Mouse (Mus musculus) lung, embryonic 14.5 days (tissue): ENCODE measurements at regions not wholly inside any gene's neighbourhood (a gene's known extent, or its start where the extent isn't known, plus 50 kb on each side); places are given as distances from the start of the nearest gene placed in this dataset.

ENCODE experiments used
- ATAC-seq: fragments of 200-750 bp; cut with Nextera tagmentation; 2 replicates; pipeline ENCODE4 v1.8.0; 2017; ENCODE audit warnings: mild to moderate bottlenecking, moderate TSS enrichment, moderate library complexity; ENCODE audit not compliant: insufficient read depth
- DNase-seq: peaks from one replicate; pipeline ENCODE4 v3.0.0-alpha.2; 2015
- H3K27ac ChIP-seq: fragments of 300-500 bp; sonication (generic); 2 replicates; pipeline ENCODE4 v1.5.1; 2014; ENCODE audit warnings: low read depth, mild to moderate bottlenecking, moderate library complexity
- H3K27me3 ChIP-seq: fragments of 300-500 bp; sonication (generic); 2 replicates; pipeline ENCODE4 v1.6.1; 2014; ENCODE audit warnings: low read length, control low read depth; ENCODE audit not compliant: insufficient read depth
- H3K36me3 ChIP-seq: fragments of 300-500 bp; sonication (generic); 2 replicates; pipeline ENCODE4 v1.6.1; 2014; ENCODE audit warnings: control low read depth; ENCODE audit not compliant: insufficient read depth
- H3K4me1 ChIP-seq: fragments of 300-500 bp; sonication (generic); 2 replicates; pipeline ENCODE4 v1.6.1; 2014; ENCODE audit warnings: antibody characterized with exemption, control low read depth; ENCODE audit not compliant: insufficient read depth
- H3K4me2 ChIP-seq: fragments of 300-500 bp; sonication (generic); 2 replicates; pipeline ENCODE4 v1.6.1; 2014; ENCODE audit warnings: mild to moderate bottlenecking
- H3K4me3 ChIP-seq: fragments of 300-500 bp; sonication (generic); 2 replicates; pipeline ENCODE4 v1.5.1; 2014; ENCODE audit warnings: low read depth, low read length
- H3K9ac ChIP-seq: fragments of 300-500 bp; sonication (generic); 2 replicates; pipeline ENCODE4 v1.6.1; 2014
- H3K9me3 ChIP-seq: fragments of 300-500 bp; sonication (generic); 2 replicates; pipeline ENCODE4 v1.6.1; 2016; ENCODE audit warnings: low read depth, low read length, control low read depth
- CTCF ChIP-seq: IDR thresholded peaks from 2 replicates; pipeline ENCODE4 v1.5.1; 2016; ENCODE audit warnings: antibody characterized with exemption, low read depth
- WGBS: fragments of 180-500 bp; shearing (Covaris S2); extraction: QIAGEN DNeasy Blood & Tissue Kit; methylation state at CpG from one replicate; pipeline ENCODE4 v1.1.7; 2014; 5-methylcytosine and 5-hydroxymethylcytosine counted together

GRCm38 (mm10) chr10:100152821-100153220, 137.4 kb downstream of the Kitl start:
- Histone ChIP-seq H3K4me3 (no peak overlapping the region), H3K36me3 (no peaks in the 10 kb centered on the region), H3K4me2 (no peak overlapping the region), H3K9ac (no peak overlapping the region), H3K4me1 (no peaks in the 10 kb centered on the region), H3K27me3 (no peaks in the 10 kb centered on the region), H3K27ac (no peak overlapping the region), H3K9me3 (no peaks in the 10 kb centered on the region)
- 37% methylated on average over 5 of the region's 5 CpGs for WGBS
- DNase-seq = peak; percentile 77
- peak; percentile 74 for TF ChIP-seq CTCF
- ATAC-seq = peak; percentile 77

- ATAC-seq (no peak), DNase-seq (no peak)
- Histone ChIP-seq H3K9ac (no peak overlapping the region), H3K9me3 (no peaks in the 10 kb centered on the region), H3K4me2 (no peak overlapping the region), H3K4me1 (no peaks in the 10 kb centered on the region), H3K36me3 (no peaks in the 10 kb centered on the region), H3K27ac (no peak overlapping the region), H3K4me3 (no peak overlapping the region), H3K27me3 (no peaks in the 10 kb centered on the region)
- 86% methylated on average over 3 of the region's 3 CpGs for WGBS
- no peak for TF ChIP-seq CTCF
Observed at GRCm38 (mm10) chr10:100153311-100153710, 137.9 kb downstream of the Kitl start.

- TF ChIP-seq CTCF = no peak
- H3K36me3 ChIP-seq = no peaks in the 10 kb centered on the region
- H3K4me3 ChIP-seq = no peak overlapping the region
- H3K9ac ChIP-seq = no peak overlapping the region
- no peaks in the 10 kb centered on the region for H3K9me3 ChIP-seq
- ATAC-seq = no peak
- DNase-seq = no peak
- WGBS = 86% methylated on average over 2 of the region's 2 CpGs
- H3K4me2 ChIP-seq = no peak overlapping the region
- H3K27ac ChIP-seq = no peak overlapping the region
- peaks cover 9% of the 10 kb centered on the region; the same call in 1 of the 2 replicates for H3K4me1 ChIP-seq
- no peaks in the 10 kb centered on the region for H3K27me3 ChIP-seq
Observed at GRCm38 (mm10) chr10:100155566-100155965, 140.1 kb downstream of the Kitl start.

- Histone ChIP-seq H3K9me3 (no peaks in the 10 kb centered on the region), H3K36me3 (no peaks in the 10 kb centered on the region), H3K4me3 (no peak overlapping the region), H3K27ac (peak overlapping the region; percentile 84), H3K4me2 (peak overlapping the region; percentile 37), H3K9ac (no peak overlapping the region; the same call in 1 of the 2 replicates), H3K4me1 (peaks cover 9% of the 10 kb centered on the region; the same call in 1 of the 2 replicates), H3K27me3 (no peaks in the 10 kb centered on the region)
- ATAC-seq (peak; percentile 44; the same call in 1 of the 2 replicates), DNase-seq (peak; percentile 51)
- no peak for TF ChIP-seq CTCF
- 57% methylated on average over 14 of the region's 14 CpGs for WGBS
Observed at GRCm38 (mm10) chr10:100159843-100160531, 144.6 kb downstream of the Kitl start.

- Histone ChIP-seq H3K27ac (peak overlapping the region; percentile 84), H3K36me3 (no peaks in the 10 kb centered on the region), H3K4me1 (peaks cover 9% of the 10 kb centered on the region; the same call in 1 of the 2 replicates), H3K4me3 (no peak overlapping the region), H3K27me3 (no peaks in the 10 kb centered on the region), H3K9ac (no peak overlapping the region; the same call in 1 of the 2 replicates), H3K9me3 (no peaks in the 10 kb centered on the region), H3K4me2 (peak overlapping the region; percentile 37; the same call in 1 of the 2 replicates)
- peak; percentile 79 for DNase-seq
- TF ChIP-seq CTCF = no peak
- no peak for ATAC-seq
- 32% methylated on average over 4 of the region's 4 CpGs for WGBS
Observed at GRCm38 (mm10) chr10:100160532-100160852, 145.1 kb downstream of the Kitl start.

GRCm38 (mm10) chr10:100161117-100161516, 145.7 kb downstream of the Kitl start:
- DNase-seq = peak; percentile 85
- Histone ChIP-seq H3K4me2 (no peak overlapping the region), H3K9me3 (no peaks in the 10 kb centered on the region), H3K27ac (peak overlapping the region; percentile 55; the same call in 1 of the 2 replicates), H3K27me3 (no peaks in the 10 kb centered on the region), H3K4me1 (peaks cover 9% of the 10 kb centered on the region; the same call in 1 of the 2 replicates), H3K4me3 (no peak overlapping the region), H3K9ac (no peak overlapping the region), H3K36me3 (no peaks in the 10 kb centered on the region)
- ATAC-seq = peak; percentile 93
- no peak for TF ChIP-seq CTCF
- WGBS = 31% methylated on average over 3 of the region's 3 CpGs

- TF ChIP-seq CTCF = no peak
- Histone ChIP-seq H3K4me1 (peaks cover 9% of the 10 kb centered on the region; the same call in 1 of the 2 replicates), H3K27ac (no peak overlapping the region), H3K4me2 (no peak overlapping the region), H3K4me3 (no peak overlapping the region), H3K9me3 (no peaks in the 10 kb centered on the region), H3K36me3 (no peaks in the 10 kb centered on the region), H3K9ac (no peak overlapping the region), H3K27me3 (no peaks in the 10 kb centered on the region)
- WGBS = 50% methylated on average over 1 of the region's 1 CpGs
- ATAC-seq (no peak), DNase-seq (no peak)
Observed at GRCm38 (mm10) chr10:100164526-100164925, 149.1 kb downstream of the Kitl start.
